Mouse (Mus musculus) retina, adult 2 months (tissue): ENCODE data around the gene Cyp2f2.

Source experiments
- DNase-seq: peaks from one replicate; pipeline ENCODE4 v3.0.0-alpha.2; 2012; ENCODE audit warnings: low read depth, low spot score

Cyp2f2 gene

DNA sequence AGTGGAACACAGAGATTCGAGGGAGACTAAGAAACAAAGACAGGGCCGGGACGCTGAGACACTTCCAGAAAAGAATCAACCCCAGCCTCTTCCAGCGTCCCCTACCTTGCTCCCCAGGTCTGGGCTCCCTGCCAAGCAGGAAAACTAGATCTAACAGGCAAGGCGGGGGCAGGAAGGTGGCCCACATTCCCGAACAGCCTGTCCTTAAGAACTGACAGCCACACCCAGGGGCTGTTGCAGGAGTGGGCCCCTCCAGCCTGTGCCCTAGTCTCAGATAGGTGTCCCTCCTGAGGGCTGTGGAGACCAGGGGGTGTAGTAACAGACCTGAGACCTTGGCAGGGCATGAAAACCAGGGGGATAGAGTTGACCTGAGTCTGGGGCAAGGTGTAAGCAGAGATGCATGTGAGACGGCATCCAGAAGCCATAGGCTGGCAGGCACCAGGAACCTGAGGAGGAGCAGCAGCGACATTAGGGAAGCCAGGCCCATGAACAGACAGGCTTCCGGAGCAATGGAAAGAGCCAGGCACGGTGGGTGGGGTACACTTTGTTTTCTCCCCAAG lies 33.6 kb downstream of the Cyp2f2 start, which contains the start of gene Cyp2t4:
Gene Cyp2t4 (plus strand): TSS at position 510 of the 560 bp plus-strand sequence.
- no peak for DNase-seq

DNA sequence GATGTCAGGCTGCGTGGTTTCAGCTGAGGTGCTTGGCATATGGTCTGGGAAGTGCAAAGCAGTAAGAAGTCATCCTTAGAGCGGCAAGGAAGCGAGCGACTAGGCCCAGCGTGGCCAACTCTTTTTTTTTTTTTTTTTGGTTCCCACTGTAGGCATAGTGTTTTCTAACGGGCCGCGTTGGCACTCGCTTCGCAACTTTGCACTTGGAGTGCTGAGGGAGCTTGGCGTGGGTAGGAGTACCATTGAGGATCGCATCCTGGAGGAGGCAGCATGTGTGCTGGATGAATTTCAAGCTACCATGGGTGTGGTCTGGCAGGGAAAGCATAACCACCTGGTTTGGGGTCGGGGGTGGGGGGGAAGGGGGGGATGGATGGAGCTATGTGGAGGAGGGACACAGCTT lies 36.3 kb downstream of the Cyp2f2 start:
- no peak for DNase-seq

DNA sequence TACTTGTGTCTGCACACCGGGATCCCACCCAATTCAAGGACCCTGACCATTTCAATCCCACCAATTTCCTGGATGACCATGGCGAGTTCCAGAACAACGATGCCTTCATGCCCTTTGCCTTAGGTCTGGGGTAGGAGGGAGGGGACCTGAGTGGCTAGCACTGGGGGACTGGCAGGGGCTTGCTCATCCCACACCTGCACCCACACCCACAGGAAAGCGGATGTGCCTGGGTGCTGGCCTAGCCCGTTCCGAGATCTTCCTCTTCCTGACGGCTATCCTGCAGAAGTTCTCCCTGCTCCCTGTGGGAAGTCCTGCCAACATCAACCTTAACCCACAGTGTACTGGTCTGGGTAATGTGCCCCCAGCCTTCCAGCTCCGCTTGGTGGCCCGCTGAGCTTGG lies 38.5 kb downstream of the Cyp2f2 start:
- no peak for DNase-seq

DNA sequence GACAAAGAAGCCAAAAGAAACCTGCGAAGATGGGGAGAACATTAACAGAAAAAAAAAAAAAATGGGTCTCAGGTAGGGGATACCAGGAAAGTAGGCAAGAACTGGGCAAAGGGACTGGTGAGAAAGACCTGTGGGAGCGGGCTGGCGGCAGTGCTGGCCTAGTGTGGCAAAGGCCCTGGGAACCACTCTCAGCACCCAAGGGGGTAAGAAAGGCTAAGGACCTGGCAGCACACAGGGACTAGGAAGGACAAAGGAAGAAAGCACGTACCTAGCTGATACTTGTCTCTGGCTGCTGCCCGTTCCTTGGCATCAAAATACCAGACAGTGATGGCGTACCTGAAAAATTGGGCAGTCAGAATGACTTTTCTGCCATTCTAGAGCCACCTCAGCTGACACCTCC lies 39.5 kb downstream of the Cyp2f2 start:
- DNase-seq: no peak

DNA sequence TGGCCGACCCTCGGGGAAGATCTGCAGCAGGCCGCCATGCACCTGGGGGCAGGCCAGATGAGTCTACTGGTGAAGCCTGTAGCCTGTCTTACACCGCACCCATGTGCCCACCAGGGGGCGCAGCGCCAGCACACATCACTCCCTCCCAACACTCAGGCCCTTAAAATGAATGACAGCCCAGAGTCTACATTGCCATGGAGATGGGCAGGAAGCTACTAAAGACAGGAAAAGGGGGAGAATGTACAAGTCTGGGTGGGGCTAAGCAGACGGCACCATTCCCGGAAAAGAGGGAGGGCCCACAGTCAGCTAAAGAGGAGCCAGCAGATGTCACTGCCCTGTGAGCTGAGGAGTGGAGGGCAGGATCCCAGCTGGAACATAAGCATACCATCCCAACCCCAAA lies 40.2 kb downstream of the Cyp2f2 start:
- no peak for DNase-seq

DNA sequence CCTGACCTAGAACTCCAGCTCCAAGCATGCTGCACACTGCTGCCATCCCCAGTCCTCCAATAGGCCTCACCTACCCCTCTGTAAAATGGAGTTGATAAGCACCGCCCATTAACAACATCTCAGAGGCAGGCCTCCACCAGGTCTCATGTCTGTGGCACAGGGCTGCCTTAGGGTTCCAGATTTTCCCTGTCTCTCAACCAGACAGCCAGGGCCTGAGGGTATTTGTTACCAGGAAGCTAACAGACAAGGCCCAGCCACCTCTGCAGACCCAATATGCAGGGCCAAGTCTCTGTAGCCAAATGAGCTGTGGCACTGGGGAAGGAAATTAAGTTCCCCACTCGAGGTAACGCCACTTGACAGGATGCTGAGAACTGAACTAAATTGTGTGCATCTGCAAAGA lies 41.2 kb downstream of the Cyp2f2 start:
- DNase-seq: no peak

DNA sequence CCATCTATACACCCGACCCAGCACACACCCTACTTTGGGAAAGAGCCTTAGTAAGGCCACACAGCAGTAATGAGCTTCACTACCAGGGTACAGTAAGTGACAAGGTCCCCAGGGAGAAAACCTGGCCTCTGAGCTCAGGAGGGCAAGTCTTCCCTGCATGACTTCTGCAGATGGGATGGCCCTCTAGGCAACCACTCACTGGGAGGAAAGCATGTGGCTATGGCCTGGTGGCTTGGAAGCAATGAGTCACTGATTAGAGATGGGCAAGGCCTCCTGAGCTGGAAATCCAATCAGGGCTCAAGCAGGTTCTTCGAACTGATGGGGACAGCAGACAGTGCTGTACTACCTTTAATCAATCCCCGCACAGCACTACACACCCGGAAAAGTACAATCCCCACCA lies 42.0 kb downstream of the Cyp2f2 start:
- no peak for DNase-seq

DNA sequence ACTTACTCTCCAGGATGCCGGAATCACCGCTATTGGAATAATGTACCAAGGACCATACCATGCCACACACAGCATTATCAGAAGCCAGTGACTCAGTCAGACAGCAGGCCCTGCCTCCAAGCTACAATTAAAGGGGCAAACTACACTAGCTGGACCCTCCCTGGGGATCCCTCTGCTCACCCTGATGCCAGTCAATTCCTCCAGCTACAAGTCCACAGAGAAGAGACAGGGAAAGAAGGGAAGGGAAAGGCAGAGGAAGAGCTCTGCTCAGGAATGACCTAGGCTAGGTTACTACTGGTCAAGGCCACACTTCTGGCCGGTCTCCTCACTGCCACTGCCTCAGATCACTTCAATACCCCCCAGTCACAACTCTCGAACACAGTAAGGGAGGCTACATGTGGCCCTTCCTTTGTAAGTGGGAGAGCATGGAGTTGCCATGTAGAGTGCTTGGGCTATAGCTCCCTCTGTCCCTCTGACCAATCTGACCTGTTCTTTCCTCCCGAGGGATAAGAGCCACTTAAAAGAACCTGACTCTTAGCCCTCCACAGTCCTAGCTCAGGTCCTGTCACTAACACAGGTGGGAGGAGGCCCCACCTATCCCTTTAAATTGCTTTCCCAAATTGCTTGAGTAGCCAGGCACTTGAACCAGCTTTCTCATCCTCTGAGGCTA lies 43.2 kb downstream of the Cyp2f2 start:
- no peak for DNase-seq

DNA sequence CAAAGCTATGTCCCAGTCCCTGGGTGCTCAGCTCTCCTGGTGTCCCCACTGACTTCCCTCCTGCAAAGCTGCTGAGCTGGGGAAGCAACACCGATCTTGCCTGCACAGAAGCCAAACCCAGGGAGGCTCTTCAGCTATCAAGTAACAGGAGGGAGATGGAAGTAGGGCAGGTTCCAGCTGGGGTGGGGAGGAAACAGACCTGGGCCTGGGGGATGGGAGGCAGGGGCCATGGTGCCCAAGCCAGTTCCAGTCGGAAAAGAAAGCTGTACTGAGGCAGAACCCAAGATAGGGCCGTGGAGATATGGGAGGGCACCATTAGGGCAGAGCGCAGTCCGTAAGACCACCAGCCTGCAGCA lies 43.7 kb downstream of the Cyp2f2 start:
- DNase-seq: no peak

DNA sequence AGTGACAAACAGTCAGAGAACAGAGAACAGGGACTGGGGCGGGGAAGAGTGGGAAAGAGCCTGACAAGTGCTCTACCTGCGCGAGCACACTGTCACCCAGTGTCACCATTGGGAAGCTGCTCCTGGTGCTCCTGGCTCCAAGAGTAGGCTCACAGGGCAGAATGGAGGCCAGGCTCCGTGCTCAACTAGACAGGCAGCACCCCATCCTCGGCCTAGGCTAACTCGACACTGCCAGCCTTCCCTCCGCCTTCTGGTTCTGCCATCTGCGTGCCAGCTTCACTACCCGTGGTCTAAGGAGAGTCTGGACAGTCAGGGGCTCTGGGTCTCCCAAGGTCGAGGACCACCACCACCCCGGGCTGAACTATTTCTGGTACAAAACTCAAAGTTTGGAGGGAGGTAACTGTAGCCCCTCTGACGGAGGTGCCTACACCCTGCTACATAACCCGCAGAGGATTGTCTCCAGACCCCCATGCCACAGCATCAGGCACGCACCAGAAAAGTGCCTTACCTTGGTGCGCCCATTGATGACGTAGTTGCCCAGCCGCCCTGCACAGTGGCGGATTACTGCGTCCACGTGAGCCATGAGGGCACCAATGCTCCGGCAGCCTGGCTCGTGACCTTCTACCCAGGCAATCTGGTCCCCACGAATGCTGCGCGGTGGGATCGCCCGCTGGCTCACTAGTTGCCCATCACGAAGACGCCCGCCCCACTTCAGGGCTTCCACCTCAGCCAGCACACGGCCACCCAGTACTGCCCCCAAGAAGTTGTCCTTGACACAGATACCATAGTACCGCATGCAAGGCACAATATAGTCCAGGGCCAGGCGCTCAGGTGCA lies 44.6 kb downstream of the Cyp2f2 start:
- no peak for DNase-seq

DNA sequence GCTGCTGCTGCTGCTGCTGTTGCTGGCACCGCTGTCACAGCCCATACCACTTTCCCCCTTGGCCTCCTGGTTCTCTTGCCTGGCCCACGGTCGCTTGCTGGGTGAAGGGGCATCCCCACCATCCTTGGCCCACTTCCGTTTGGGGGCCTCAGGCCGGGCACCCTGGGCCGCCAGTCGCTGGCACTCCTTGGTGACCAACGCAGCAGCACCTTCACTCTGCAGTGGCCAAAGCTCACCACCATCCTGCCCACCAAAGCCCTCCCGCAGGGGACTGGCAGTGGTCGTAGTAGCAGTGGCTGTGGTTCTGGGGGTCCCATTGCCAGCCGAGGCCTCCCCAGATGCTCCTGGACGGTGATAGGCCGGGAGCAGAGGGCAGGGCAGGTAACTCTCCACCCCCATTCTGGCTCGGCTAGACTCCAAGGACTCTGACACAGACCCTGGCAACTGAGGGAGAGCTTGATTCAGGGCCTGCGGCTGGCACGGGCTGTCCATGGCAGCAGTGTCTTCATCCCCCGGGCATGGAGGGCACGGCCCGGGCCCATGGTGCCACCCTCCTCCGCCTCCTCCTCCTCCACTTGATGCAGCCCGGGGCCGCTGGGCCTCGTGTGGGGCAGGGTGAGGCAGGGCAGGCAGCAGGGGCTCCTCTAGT lies 45.4 kb downstream of the Cyp2f2 start:
- no peak for DNase-seq

DNA sequence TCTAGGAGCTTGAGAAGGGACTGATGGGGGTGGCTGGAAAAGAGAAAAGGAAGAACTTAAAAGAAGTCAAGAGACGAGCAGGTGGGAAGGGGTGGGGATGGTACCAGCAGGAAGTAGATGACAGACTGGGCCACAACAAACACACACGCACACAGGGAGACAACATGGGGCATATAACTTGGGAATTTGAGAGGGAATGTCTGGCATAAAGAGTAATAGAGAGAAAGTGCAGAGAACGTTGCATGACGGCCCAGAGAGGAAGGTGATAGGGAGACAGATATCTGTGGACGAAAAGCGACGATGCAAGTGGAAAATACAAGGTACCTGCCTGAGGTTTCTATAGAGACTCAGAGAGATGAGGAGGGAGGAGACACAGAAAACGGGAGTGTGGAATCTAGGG lies 46.0 kb downstream of the Cyp2f2 start:
- DNase-seq: no peak

DNA sequence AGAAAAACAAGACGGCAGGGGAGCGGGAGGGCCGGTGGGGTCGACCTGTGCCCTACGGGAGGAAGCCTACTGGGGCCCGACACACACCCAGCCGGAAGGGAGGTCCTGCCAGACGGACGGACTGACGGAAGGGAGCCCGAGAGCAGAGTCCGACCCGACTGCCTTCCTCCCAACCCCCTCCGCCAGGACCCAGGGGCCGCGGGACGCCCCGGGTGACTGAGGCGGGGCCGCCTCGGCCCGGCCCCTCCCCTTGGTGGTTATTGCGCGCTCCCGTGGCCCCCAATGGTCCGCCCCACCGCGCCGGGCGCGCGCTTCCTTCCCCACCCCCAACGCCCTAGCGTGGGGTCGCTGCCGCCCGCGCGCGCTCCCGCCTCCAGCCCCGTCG lies 46.5 kb downstream of the Cyp2f2 start:
- DNase-seq: no peak

DNA sequence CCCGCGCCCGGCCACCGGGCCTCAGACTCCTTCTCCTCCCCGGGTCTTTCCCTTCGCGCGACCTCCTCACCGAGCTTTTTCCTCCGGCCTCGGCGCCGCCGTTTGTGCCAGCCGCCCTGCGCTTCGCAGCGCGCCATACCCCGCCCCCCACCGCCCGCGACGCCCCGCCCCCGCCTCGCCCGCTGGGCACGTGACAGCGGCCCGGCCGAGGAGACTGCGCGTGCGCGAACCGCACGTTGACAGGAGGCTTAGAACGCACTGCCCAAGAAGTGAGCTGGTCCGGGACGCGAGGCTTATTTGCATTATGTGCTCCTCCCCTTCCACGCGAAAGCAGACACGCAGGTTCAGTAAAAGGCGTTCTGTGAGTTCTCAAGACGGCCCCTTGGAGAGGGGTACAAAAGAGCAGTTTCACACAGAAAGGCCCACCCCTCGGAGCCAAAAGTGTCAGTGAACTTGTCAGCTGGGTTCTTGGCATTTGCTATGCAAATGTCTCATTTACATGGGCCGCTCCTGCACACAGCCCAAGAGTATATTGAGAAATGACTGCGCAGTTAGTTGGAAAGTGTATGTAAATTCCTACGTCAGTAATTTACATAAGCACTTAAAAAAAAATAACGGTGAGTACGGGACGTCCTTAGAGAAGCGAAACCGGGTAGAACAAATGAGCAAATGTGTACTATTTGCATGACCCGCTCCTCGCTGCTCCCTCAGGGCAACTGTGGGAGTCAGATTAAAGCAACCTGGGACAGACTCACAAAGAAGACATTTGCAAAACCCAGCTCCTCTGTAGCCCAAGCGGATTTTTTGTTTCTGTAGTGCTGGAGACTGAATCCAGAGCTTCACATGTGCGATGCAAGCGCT lies 47.1 kb downstream of the Cyp2f2 start, which contains the start of gene Egln2:
Gene Egln2 (minus strand): TSS at position 189 of the 861 bp plus-strand sequence.
- DNase-seq: peak; percentile 93

DNA sequence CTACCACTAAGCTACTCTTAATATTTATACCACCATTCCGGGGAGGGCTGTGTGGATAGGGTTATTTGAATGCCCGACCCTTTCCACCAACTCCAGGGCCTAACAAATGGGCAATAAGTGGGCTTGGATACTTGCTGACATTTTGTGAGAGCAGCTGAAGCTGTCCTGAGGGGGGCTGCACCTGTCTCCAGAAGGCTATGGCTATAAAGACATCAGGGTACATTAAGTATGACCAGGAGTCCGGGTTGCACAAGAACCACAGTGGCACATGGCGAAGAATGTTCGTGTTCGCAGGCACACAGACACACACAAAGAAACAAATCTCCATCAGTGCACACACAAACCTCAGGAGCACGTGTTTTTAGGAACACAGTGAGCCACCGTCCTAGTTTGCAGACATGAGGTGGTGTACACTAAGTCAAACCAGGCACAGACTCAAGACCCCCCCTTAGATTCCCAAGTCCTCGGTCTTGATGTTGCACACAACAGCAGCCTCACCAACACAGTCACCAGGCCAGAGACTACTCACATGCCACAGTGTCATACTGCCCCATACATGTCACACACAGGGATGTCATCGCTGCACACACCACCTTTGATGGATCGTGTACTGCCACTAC lies 47.9 kb downstream of the Cyp2f2 start:
- no peak for DNase-seq

DNA sequence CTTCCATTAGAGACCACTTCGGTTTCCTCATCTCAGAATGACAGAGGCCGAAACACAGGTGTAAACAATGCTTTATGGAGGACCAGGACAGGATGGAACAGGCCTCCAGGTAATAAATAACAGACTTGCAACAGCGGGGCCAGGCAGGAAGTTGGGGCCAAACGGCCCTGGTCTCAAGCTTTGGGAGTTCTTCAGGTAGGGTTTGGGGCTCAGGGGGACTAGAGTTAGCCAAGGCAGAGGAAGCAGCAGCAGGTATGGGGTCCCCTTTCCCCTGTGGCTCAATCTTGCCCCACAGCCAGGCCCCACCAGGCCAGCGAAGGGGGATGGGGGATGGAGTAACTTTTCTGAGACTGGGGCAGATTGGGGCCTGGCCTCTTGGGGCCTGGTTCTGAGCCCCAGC lies 48.7 kb downstream of the Cyp2f2 start:
- DNase-seq: no peak

DNA sequence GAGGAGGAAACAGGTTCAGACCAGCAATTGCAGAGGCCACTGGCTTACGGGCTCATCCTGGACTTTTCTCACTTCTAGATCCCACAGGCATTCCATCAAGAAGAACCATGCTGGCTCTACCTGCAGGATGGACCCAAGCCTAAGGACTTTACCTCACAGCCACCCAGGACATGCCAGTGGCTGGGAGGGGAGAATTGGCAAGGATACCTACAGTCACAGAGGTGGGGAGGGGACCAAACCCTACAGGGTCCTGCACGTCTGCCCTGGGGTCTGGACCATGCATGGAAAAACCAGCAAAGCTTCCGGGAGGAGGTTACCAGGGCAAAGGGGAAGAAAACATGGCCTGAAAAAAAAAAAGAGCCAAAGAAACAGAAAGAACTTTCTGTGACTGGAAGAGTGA lies 51.3 kb downstream of the Cyp2f2 start:
- DNase-seq: no peak

DNA sequence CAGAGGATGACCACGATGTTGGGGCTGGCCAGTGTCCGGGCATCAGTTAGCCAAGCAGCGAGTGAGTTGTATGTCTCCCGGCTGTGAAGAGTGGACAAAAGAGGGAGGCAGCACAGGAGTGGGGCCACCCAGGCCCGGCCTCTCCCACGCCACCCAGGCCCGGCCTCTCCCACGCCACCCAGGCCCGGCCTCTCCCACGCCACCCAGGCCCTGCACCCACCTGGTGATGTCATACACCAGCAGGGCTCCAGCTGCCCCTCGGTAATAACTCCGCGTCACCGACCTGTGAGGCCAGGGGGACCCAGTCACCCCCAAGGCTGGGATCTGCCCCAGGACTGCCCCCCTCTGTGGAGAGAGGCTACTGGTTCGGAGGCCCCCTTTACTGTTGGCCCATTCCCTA lies 54.8 kb downstream of the Cyp2f2 start:
- no peak for DNase-seq

DNA sequence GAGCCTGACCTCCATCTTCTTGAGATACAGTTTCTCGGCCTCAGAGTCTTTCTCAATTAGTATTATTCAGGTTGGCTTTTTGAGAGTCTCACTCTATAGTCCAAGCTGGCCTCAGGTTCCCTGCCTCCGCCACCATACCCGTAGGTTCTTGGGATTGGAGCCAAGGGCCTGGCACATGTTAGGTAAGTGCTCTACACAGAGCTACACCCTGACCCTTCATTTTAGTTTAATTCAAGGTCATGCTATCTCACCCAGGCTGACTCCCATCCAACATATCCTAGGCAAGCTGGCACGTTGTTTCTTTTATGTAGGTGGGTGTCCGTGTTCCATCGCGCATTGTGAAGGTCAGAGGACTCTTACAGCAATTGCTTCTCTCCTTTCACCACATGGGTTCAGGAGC lies 55.2 kb downstream of the Cyp2f2 start:
- DNase-seq: no peak

DNA sequence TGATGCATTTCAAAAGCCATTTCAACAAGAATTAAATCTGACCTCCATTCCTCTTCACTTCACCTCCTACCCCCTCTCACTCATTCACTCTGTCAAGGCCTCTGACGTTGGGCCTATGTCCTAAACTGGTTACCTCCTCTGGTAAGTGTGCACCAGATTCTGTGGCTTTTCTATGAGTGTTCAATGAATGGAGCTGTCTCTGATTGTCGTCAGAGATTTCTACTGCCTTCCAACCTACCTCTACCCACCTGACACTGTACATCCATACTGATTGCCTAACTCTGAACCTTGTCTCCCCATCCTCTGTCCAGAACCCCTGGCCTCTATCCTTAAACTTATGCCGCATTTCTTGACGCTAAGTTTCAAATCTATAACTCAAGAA lies 58.2 kb downstream of the Cyp2f2 start:
- DNase-seq: no peak
